Mouse (Mus musculus) megakaryocyte, embryonic 14.5 days (primary cell): ENCODE data around the gene Hist1h4i.
"Not testable (repeated sequence)": the region's sequence is repeated elsewhere in the genome, so short reads cannot be mapped to it uniquely, and the experiment has no call there.

Experiments used
- FLI1 ChIP-seq: IDR thresholded peaks from 2 replicates; pipeline ENCODE4 v1.6.1; 2012; ENCODE audit warnings: low read length, inconsistent platforms, mixed read lengths
- GATA1 ChIP-seq: IDR thresholded peaks from 3 replicates; pipeline ENCODE4 v1.6.1; 2012; ENCODE audit warnings: mixed read lengths, low read length, inconsistent platforms, borderline replicate concordance

GRCm38 (mm10) chr13:22042568-22043502 lies 1.7 kb upstream of the Hist1h4i start, which contains the start of the genes Hist1h2ag and Hist1h2bj:
- not testable (repeated sequence) for TF ChIP-seq FLI1, GATA1
